Mouse (Mus musculus) layer of hippocampus, adult 11-12 months (tissue): ENCODE measurements at regions not wholly inside any gene's neighbourhood (a gene's known extent, or its start where the extent isn't known, plus 50 kb on each side); places are given as distances from the start of the nearest gene placed in this dataset.
A peak's percentile ranks its signal among the peaks of the same experiment; 100 is the strongest.
"Not testable (repeated sequence)": the region's sequence is repeated elsewhere in the genome, so short reads cannot be mapped to it uniquely, and the experiment has no call there.

Experiments
- DNase-seq: peaks from one replicate; pipeline ENCODE4 v3.0.0; 2022; ENCODE audit warnings: low spot score

DNA sequence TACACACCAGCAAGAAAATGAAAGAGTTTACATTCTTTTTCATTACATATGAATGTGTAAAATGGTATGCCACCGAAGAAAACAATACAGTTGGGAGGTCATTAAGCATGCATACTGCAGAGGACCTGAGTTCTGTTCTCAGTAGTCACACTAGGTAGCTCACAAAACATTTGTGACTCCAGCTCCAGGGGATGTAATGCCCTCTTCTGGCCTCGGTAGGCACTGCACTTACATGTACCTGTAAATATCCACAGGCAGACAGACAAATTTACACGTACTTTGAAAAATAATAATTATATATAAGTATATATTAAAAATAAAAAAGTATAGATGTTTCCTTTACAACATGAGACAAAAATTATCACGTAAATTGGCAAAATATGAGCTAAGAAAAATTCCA, 342.3 kb upstream of the Gm28363 start:
- DNase-seq, result no peak

DNA sequence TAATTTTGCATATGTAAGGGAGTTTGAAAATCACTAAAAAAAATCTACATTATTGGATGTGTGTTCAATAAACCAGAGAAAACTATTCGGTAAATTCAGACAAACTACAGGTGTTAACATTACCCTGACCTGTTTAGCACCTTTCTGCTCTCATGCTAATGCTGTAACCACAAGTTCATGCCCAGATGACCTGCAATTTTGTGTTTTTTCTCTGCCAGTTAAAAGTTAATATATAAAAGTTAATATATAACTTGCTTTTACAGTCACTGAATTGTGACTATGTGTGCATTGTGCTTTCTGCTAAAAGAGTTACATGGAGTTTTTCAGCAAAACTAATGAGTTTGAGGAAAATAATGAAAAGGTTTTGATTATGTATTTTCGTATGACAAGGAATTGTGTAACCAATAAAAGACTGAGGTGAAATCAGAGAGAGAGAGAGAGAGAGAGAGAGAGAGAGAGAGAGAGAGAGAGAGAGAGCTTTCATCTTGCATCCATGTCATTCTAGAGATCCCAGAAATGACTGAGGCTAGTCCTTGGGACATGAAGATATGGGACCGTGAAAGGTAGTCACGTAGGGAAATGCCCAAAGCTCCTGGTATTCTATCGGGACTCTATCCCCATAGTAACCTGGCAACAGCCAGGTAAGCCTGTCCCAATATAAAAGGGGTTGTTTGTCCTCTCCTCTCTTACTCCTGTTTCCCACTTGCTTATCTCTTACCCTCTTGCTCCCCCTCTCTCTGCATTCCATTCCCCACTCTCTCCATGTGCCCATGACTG, 340.3 kb upstream of the Gm28363 start:
- no peak for DNase-seq

DNA sequence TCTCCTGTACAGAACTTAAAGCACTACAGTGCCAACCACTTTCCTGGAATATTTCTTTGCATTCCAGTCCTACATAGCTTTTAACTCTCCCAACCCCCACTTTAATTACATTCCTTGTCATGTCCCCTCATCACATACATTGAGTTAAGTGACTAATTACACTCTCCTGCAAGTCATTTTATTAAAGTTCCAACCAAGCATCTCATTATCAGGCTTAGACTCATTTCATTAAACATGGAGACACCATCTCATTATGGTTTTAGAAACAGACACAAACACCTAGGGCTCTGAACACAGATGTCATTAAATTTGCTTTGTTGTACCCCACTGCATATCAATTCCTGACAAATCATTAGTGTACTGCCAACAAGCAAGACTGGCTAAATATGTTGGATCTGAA, 332.9 kb upstream of the Gm28363 start:
- no peak for DNase-seq

DNA sequence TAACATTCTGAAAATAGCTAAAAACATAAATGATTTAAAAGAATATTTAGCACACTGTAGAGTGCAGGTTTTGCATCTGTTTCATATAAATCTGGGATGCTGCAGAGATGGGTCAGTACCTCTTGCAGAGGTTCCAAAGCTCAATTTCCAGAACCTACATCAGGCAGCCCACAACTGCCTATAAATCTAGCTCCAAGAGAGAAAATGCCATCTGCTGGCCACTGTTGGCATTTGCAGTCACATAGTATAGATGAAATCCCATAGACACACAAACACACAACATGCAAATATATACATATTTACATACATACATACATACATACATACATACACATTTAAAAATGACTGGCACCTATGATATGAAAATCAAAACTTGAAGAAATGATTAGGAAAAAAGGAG, 284.6 kb upstream of the Gm28363 start:
- no peak for DNase-seq

DNA sequence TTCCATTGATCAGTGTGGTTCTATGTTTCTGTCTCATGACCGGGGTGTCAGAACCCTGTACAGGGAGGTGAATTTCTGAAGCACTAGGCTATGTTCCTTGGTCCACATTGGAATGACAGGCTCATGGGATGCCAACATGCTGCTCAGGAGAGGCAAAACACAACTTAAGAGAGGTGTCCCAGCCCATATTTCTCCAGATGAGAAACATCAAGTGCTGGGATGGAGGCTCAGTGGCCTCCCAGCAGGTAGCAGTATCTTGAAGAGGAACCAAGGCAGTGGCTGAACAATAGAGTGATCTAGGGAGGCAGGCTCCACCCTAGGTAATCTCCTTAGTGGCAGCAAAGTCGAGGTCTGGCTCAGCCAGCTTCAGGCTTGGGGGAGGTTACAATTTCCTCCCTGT, 239.2 kb upstream of the Gm28363 start:
- no peak for DNase-seq

DNA sequence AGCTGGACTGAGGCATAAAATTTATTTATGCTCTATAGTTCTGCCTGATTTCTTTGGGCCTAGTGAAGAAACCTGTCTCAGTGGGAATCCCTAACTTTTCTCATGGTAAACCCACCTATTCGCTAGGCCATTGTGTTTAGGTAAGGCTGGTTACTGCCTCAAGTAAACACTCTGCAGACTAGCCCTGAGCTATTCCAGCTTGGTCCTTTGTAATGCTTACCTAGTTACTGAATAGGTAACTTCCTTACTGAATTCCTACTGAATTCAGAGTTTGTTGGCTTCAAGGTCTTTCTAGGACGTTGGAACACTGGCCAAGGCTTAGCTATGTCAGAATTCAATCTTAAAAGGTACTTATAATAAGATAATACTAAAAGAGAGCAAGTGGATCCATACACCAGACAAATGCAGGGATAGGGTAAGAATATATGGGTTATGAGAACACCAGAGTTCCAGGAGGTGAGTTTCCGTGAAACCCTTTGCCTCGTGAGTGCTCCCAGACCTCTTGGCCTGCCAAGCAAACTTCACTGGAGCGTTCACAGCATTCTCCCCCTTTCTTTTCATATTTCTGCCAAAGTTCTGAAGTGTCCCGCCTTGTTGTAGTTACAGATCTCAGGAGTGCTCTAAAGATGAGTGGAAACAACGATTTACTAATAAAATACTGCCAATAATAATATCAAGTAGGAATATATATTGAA, 238.6 kb upstream of the Gm28363 start:
- DNase-seq, result not testable (repeated sequence)

DNA sequence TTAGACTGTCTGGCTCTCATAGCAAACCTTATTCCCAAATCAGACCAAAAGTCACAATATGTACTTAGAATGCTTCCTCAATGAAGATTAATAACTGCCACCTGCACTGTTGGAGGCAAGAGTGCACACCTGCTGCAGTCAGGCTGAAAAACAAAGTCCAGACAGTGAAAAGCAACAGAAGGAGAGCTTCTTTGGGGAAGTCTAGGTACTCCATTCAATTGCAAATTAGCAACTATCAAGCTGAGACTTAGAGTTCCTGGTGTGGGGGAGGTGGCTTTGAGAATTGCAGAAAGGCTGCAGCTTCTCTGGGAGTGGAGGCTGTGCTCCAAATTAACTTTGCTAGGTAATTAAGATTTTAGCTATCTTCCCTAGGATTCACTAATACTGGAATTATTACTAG, 237.8 kb upstream of the Gm28363 start:
- not testable (repeated sequence) for DNase-seq

DNA sequence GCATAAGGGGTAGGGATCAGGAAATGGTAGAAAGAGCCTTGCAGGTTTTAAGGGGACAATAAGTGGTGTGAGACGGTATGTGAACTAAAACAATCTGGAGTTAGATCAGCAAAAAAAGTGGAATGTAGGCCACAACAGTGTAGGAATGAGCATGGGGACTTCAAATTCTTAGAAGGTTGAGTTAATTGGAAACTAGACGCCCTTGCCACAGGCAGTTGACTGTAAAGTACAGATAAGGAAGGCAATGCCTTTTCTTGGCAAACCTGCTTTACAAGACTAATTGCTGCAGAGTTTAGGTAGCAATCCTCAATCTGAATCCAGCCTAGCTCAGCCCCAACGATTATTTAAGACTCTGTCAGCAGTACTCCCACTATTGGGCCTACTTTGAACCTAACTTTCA, 206.8 kb upstream of the Gm28363 start:
- DNase-seq, result no peak

DNA sequence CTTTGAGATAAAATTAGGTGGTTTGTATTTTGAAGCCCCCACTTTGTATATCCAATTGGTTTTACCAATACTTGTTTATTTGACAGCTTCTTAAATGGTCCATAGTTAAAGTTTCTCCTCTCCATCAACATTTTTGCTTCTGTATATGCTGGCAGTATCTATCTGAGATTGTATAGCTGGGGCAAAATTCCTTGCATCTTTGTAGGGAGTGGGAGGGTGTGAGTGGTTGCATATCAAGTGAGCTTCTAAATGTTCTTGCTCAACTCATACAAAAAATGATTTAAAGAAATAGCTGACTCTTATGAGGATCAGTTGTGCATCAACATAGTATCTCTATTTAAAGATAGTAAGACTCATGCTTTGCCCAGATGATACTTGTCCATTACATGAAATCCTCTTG, 199.9 kb upstream of the Gm28363 start:
- no peak for DNase-seq

DNA sequence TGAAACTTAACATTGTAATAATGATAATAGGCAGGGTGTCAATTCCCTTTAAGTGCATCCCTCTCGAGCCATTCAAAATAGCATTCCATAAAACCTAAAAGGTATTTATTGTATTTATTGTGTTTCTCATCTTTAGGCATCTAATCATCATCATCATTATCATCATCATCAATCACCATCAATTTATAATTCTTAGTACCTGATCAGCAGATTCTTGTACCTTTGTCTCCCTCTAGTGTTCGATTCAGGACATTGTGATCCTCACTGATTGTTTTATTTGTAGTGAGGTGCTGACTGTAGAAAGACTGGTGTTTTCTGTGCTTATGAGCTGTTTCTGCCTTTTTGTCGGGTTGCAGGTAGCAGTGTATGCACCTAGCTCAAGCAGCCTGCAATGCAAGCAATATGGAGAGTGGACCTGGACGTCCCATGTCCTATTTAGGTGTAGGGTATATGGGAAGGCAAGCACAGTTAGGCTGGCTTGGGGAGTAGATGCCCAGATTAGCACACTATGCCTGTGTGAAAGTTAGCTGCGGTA, 177.4 kb upstream of the Gm28363 start:
- peak; percentile 25 for DNase-seq
